Mouse (Mus musculus) kidney, postnatal 4 days (tissue): ENCODE measurements around the gene Lmf1.
A peak's percentile ranks its signal among the peaks of the same experiment; 100 is the strongest.

ENCODE experiments used
- DNase-seq, 2 experiments: peaks; one replicate each; pipeline ENCODE4 v3.0.0; 2021; ENCODE audit warnings: mixed read lengths in 2 of 2

Lmf1 gene

DNA sequence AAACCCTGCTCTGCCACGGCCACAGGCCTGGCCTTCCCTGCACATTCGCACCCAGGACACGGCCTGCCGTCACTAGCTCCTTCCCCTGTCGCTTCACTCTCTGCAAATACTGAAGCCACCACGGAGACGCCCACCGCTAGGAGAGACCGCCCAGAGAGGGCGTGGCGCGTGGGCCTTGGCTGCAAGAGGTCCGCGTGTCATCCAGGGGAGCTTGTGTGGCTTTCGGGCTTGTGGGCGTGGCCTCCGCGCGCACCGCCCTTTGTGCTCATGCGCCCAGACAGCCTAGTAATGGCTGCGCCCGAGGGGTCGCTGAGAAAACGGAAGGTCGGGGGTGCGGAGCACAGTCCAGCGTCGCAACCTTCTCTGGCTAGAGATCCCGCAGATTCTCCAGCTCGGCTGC, at the start of gene Lmf1:
Gene Lmf1, plus strand, starts transcription at position 166 of the 400 bp plus-strand sequence.
- DNase-seq = peak; percentile 98 to 99

DNA sequence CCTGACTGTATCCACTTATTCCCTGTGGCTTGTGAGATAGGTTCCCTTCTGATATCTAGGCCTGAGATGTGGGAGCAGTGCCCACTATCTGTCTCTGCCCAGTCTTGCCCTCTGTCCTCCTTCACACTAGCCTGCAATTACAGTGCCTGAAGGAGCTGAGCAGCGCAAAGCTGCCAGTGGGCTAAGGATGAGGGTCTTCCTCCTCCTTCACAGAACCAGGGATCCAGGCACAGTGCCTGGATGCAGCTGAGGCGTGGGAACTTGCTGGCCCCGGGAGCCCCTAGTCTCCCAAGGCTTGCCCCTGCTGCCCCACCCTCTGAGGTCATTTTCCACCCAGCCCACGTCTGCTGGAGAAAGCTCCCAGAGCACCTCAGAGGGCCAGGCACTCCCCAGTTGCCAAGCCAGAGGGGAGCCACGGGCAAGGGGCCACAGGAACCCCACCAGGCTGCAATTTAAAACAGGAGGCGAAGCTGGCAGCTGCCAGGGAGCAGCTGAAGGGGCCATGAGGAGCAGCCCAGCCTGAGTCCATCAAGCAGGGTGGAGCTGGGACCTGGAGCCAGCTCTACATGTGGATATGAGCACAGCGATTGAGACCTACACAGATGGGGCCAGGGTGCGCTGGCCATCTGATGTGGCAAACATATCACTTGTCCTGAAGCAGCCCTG, 48.4 kb upstream of the Lmf1 start:
- DNase-seq = no peak

GRCm38 (mm10) chr17:25538945-25539875, 39.7 kb upstream of the Lmf1 start:
- DNase-seq = peak; percentile 56 to 77

DNA sequence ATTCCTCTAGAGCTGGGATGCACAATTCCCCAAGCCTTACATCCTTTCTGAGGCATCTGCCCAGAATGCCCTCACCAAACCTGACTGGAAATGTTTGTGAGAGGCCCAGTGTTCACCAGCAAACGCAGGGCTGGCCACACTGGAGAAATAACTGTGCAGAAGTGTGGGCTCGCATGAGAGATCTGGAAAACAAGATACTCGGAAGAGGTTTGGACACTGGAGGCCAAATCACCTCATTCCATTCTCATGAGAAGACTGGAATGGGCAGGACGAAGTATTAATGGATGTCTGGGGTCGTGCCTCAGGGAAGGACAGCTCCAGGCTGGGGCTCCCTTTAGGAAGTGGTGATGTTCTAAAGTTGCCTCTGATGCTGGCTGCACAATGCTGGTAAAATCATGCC, 38.2 kb upstream of the Lmf1 start:
- no peak for DNase-seq

- no peak for DNase-seq
Observed at GRCm38 (mm10) chr17:25541768-25542167, 37.1 kb upstream of the Lmf1 start.

DNA sequence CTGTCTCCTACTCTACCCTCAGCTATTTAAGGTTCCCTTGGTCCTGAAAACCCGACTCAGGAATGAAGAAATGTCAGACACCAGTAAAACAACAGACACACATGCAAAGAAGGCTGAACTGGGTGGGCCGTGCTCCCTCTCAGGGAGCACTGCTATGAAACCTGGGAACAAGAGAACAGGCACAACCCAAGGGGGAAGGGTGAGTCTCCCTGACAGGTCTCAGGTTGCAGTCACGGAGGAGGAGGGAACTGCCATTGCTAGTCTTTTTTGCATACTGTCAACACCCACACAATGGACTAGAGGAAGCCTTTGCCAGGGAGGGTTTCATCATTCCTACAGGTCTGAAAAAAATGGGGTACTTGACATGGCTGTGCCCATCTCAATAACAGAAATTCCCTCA, 31.9 kb upstream of the Lmf1 start:
- DNase-seq = no peak

GRCm38 (mm10) chr17:25550020-25550419, 28.9 kb upstream of the Lmf1 start:
- DNase-seq = no peak

GRCm38 (mm10) chr17:25551313-25551712, 27.6 kb upstream of the Lmf1 start:
- no peak for DNase-seq

DNA sequence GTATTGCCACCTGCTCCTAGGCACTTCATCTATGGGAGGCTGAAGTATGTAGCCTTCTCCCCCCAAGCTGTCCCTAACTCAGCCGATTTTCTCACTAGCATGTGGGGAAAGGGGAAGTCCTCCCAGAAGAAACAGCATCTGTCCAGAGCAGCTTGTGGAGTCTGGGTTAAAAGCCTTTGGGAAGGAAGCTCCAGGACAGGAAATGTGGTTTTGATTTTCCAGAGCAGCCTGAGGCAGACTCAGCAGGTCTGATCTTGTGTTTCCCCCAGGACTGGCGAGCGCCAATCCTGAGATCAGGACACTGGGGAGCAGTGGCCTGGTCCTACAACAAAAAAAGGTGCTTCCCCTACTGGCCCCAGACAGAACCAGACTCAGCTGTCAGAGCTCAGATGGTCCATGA, 23.7 kb upstream of the Lmf1 start:
- no peak for DNase-seq

GRCm38 (mm10) chr17:25555666-25556629, 22.9 kb upstream of the Lmf1 start:
- DNase-seq = peak; percentile 43 to 65

DNA sequence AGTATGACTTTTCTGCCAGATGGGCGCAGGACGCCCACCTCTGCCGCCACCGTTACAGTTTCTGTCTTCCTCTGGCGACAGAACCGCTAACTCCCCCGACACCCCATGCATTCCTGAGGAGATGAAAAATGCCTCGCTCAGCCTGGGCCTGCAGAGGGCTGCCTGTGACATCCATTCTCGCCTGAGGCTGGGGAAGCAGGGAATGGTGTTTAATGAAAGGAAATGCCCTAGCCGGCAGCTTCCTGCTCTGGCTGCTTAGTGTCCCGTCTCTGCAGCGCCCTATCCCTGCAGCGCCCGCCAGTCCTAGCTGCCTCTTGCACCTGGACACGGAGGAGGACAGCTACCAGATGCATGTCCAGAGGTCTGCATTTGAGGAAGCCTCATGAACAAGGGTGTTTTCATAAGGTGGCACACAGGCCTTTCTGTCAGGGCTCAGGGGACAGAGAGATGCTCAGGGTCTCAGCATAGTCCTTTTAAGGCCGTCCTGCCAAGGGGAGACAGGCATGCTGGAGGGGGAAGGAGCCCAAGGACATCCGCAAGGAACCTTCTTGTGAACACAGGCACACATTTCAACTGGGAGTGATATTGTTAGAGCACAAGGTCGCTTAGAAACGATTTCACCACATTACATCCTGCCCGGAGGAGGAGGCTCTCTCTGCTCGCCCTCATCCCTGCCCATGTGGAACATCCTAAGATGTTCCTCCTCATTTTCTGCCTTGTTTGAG, 22.1 kb upstream of the Lmf1 start:
- DNase-seq = peak; percentile 59 to 72

- DNase-seq = no peak
Observed at GRCm38 (mm10) chr17:25559634-25560033, 19.3 kb upstream of the Lmf1 start.

DNA sequence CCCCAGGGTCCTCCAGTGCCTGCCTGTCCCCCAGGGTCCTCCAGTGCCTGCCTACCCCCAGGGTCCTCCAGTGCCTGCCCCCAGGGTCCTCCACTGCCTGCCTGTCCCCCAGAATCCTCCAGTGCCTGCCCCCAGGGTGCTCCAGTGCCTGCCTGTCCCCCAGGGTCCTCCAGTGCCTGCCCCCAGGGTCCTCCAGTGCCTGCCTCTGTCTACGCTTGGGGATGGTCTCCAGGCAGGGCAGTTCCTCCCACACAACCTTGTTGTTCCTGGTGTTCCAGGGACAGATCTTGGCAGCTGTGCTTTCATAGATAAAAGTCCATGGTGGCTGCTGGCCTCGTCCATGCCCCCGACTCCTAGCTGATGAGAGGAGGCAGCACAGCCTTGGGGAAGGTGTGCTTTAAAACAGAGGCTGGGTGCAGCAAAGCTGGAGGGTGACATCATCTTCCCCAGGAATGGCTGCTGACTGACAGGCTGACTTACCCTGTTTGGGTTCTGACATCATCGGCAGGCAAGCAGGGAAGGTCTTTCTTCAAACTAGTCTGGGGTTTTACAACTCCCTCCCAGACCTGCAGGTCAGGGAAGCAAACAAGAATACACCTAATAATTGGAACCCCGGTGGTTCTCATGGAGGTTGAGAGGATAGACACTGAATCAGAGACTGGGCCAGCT, 18.2 kb upstream of the Lmf1 start:
- no peak for DNase-seq

- no peak for DNase-seq
Observed at GRCm38 (mm10) chr17:25561223-25562028, 17.5 kb upstream of the Lmf1 start.

- no peak for DNase-seq
Observed at GRCm38 (mm10) chr17:25564481-25564880, 14.4 kb upstream of the Lmf1 start.

DNA sequence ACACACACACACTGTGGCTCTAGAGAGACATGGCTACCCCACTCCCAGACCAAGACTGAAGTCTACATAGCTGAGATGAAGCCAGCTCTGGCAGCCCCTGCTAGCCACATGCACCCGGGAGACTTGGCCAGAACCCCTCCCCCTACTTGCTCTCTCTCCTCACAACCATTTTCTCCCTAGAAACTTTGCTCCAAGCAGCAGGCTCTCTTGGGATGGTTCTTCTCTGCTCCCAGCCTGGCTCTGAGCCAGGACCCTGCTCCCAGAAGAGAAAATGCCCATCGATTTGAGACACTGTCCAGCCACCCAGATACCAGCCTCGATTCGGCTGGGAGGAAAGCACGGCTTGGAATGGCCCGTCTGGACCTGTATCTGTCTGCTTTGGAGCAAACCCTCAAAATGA, 13.6 kb upstream of the Lmf1 start:
- peak in 1 of 2 experiments; percentile 20 for DNase-seq

DNA sequence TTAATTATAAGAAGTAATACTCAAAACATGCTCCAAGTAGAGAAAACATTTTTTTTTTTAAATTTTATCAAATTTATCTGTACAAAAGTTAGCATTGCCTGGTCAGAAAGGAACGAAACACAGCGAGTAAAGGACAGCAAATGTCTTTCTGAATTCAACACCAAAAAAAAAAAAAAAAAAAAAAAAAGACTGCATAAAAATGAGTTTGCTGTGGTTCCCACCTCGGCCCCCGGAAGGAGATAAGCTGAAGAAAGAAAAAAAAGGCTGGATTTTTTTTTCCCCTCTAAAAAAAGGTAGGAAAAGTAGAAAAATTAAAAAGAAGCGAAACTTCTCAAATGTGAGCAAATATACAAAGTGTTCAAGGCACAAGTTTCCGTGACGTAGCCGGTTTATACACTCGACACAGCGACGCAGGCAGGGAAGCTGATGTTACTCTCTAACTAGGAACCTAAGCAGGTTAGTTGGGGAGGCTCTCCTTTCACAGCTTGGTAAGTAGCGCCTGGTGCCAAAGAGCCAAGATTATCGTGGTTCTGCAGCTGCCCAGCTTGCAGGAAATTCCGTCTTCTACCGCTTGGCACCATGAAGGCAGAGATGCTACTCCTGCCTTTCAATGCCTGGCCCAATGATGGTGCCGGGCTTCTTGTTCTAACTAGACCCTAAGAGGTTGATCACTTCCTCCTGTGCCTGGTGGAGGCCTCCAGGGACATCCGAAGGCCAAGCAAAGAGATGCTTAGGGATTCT, 12.9 kb upstream of the Lmf1 start:
- no peak for DNase-seq

- DNase-seq = no peak
Observed at GRCm38 (mm10) chr17:25567261-25567660, 11.6 kb upstream of the Lmf1 start.

GRCm38 (mm10) chr17:25567745-25568144, 11.1 kb upstream of the Lmf1 start:
- DNase-seq = peak; percentile 82 to 83

GRCm38 (mm10) chr17:25568206-25568605, 10.7 kb upstream of the Lmf1 start:
- DNase-seq = peak in 1 of 2 experiments; percentile 17
